Mouse (Mus musculus): Measurements from ENCODE around the gene Zbtb17. TPM values are rescaled to one million over a fixed set of nuclear protein-coding genes. Genes with fewer than 3 reads are reported as not detected.

Gene Zbtb17
- total and polyA plus RNA-seq, 3 experiments = 36.4 to 63.2 TPM; not detected in 1

DNA sequence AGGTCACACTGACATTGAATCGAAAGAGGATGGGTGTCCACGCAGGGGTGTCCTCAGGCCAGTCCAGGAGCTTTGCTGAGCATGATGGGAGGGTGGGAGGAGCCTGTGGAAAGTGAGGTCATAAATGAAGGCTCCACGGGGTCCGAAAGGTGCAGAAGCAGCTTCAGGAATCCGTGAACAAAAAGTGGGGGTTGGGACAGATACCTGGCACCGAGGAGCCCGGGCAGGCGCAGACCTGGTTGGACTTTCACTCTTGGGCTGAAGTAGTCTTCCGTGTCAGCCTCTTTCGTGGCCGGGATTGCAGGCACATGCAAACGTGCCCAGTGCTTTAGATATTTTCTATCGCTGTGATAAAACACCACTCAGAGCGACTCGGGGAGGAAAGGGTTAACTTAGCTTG, 44.3 kb upstream of the Zbtb17 start:
- no peak overlapping the region for H3K9ac ChIP-seq (ENCODE audit: control insufficient read depth, low read depth, low read length, poor library complexity, severe bottlenecking)
- no peak for DNase-seq (ENCODE audit: low read depth, low spot score)
- peaks cover 0 to 3% of the 10 kb centered on the region in 2 experiments; a peak in 2 of 4 replicates for H3K27me3 ChIP-seq (ENCODE audit: control insufficient read depth in 1 of 2, insufficient read depth in 2 of 2, low read length in 2 of 2)
- no peaks in the 10 kb centered on the region for H3K36me3 ChIP-seq (ENCODE audit: control insufficient read depth in 1 of 2, insufficient read depth in 2 of 2, low read length in 2 of 2)
- H3K4me3 ChIP-seq (ENCODE audit: control insufficient read depth in 1 of 2, insufficient read depth in 1 of 2, low read depth in 2 of 2, low read length in 2 of 2) = no peak overlapping the region
- H3K79me2 ChIP-seq (ENCODE audit: control insufficient read depth, insufficient read depth, low read length, poor library complexity) = no peaks in the 10 kb centered on the region
- no peak overlapping the region for H3K27ac ChIP-seq (ENCODE audit: control insufficient read depth, low read depth, low read length)
- H3K4me1 ChIP-seq (ENCODE audit: control insufficient read depth in 1 of 2, insufficient read depth in 2 of 2, low read length in 2 of 2) = no peaks in the 10 kb centered on the region
- no peak for TF ChIP-seq TBP (IDR thresholded peaks at IDR 0.05; ENCODE audit: low read depth, low read length)
- TF ChIP-seq CTCF (IDR thresholded peaks at IDR 0.05 in 2 of 3, conservative IDR thresholded peaks at IDR 0.05 in 1 of 3; ENCODE audit: control insufficient read depth in 1 of 3, insufficient read depth in 1 of 3, low read depth in 2 of 3, low read length in 3 of 3, poor library complexity in 1 of 3, severe bottlenecking in 1 of 3) = no peak
- no peak for TF ChIP-seq NELFE (IDR thresholded peaks at IDR 0.05; ENCODE audit: low read depth, low read length)
- TF ChIP-seq JUND (IDR thresholded peaks at IDR 0.05; ENCODE audit: low read depth, low read length) = no peak
- TF ChIP-seq SIN3A (IDR thresholded peaks at IDR 0.05; ENCODE audit: low read length) = no peak
- TF ChIP-seq TCF12 (IDR thresholded peaks at IDR 0.05; ENCODE audit: low read depth, low read length) = no peak
- TF ChIP-seq ELF1 (IDR thresholded peaks at IDR 0.05; ENCODE audit: low read depth, low read length) = no peak
- no peak for TF ChIP-seq ETS1 (IDR thresholded peaks at IDR 0.05; ENCODE audit: low read depth, low read length)
- no peak for TF ChIP-seq POLR2AphosphoS5 (IDR thresholded peaks at IDR 0.05; ENCODE audit: borderline replicate concordance, low read depth, low read length)
- TF ChIP-seq SMC3 (IDR thresholded peaks at IDR 0.05; ENCODE audit: low read depth, low read length) = no peak
- TF ChIP-seq MYC (IDR thresholded peaks at IDR 0.05; ENCODE audit: low read depth, low read length) = no peak
- TF ChIP-seq UBTF (IDR thresholded peaks at IDR 0.05; ENCODE audit: borderline replicate concordance, insufficient read depth, low read depth, low read length) = no peak
- no peak for TF ChIP-seq POLR2AphosphoS2 (IDR thresholded peaks at IDR 0.05; ENCODE audit: low read length)
- TF ChIP-seq EP300 (IDR thresholded peaks at IDR 0.05; ENCODE audit: low read depth in 1 of 2, low read length in 2 of 2) = no peak
- H3K9me3 ChIP-seq (replicated peaks; ENCODE audit: insufficient read depth, low read length) = no peaks in the 10 kb centered on the region

DNA sequence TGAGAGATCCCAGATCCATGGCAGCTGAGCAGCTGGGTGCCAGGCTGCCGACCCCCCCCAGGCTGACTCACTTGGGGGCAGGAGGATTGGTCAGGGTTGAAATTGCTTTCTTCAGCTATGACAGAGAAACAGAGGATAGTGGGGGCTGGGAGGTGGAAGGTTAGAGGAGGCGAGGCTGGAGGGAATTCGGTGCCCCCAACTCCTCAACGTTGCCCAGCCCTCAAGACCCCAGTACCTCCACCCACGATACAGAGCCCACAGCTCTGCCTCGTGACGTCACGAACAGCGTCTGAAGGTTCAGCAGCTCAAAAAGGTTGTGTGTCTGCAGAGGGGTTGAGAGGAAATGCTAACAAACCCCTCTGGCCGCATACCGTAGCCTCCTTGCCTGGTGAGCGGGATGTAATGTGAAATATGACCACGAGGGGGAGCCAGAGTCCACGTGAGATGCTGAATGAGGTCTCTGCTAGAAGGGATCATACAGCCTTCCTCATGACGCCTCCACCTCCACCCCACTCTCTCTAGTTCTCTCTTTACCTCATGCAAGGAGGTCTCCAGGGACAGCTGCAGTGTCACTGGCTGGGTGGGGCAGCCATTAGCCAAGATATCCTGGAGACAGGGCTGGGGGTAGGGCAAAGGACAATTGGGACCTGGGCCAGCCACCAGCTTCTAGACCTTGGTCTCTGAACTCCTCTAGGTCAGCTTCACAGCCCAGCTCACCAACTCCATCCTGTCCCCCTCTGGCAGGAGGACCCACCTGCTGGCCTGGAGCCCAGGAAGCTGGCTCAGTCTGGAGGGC, 39.7 kb upstream of the Zbtb17 start:
- no peak overlapping the region for H3K9ac ChIP-seq (ENCODE audit: control insufficient read depth, low read depth, low read length, poor library complexity, severe bottlenecking)
- no peaks in the 10 kb centered on the region for H3K4me1 ChIP-seq (ENCODE audit: control insufficient read depth in 1 of 2, insufficient read depth in 2 of 2, low read length in 2 of 2)
- no peak overlapping the region for H3K4me3 ChIP-seq (ENCODE audit: control insufficient read depth in 1 of 2, insufficient read depth in 1 of 2, low read depth in 2 of 2, low read length in 2 of 2)
- no peak for TF ChIP-seq HCFC1 (IDR thresholded peaks at IDR 0.05; ENCODE audit: low read depth, low read length)
- no peak for TF ChIP-seq ETS1 (IDR thresholded peaks at IDR 0.05; ENCODE audit: low read depth, low read length)
- no peak for TF ChIP-seq NRF1 (IDR thresholded peaks at IDR 0.05; ENCODE audit: insufficient read depth, low read depth, low read length, poor library complexity, severe bottlenecking)
- TF ChIP-seq ZKSCAN1 (IDR thresholded peaks at IDR 0.05; ENCODE audit: low read depth, low read length) = no peak
- TF ChIP-seq NELFE (IDR thresholded peaks at IDR 0.05; ENCODE audit: low read depth, low read length) = no peak
- TF ChIP-seq SMC3 (IDR thresholded peaks at IDR 0.05; ENCODE audit: low read depth, low read length) = peak; percentile 85
- no peak for TF ChIP-seq MAFK (IDR thresholded peaks at IDR 0.05; ENCODE audit: borderline replicate concordance, low read depth, low read length)
- no peak for TF ChIP-seq TCF12 (IDR thresholded peaks at IDR 0.05; ENCODE audit: low read depth, low read length)
- TF ChIP-seq ELF1 (IDR thresholded peaks at IDR 0.05; ENCODE audit: low read depth, low read length) = no peak
- TF ChIP-seq ZMIZ1 (IDR thresholded peaks at IDR 0.05; ENCODE audit: low read depth, low read length) = no peak
- TF ChIP-seq SIN3A (IDR thresholded peaks at IDR 0.05; ENCODE audit: low read length) = no peak
- no peak for TF ChIP-seq POLR2AphosphoS2 (IDR thresholded peaks at IDR 0.05; ENCODE audit: low read length)
- no peak for TF ChIP-seq GABPA (IDR thresholded peaks at IDR 0.05; ENCODE audit: low read depth, low read length)
- no peak for TF ChIP-seq USF1 (IDR thresholded peaks at IDR 0.05; ENCODE audit: low read depth, low read length)
- no peak for TF ChIP-seq UBTF (IDR thresholded peaks at IDR 0.05; ENCODE audit: borderline replicate concordance, insufficient read depth, low read depth, low read length)
- peak; percentile 80 for TF ChIP-seq ZC3H11A (IDR thresholded peaks at IDR 0.05; ENCODE audit: low read depth, low read length)
- no peak for TF ChIP-seq CHD1 (IDR thresholded peaks at IDR 0.05; ENCODE audit: low read depth, low read length)
- no peak for TF ChIP-seq GATA1 (IDR thresholded peaks at IDR 0.05; ENCODE audit: low read depth, low read length)
- TF ChIP-seq MEF2A (IDR thresholded peaks at IDR 0.05; ENCODE audit: extremely low read depth, insufficient replicate concordance, low read depth, low read length, poor library complexity, severe bottlenecking) = no peak
- no peak for TF ChIP-seq RCOR1 (IDR thresholded peaks at IDR 0.05; ENCODE audit: low read depth, low read length)
- TF ChIP-seq MYC (IDR thresholded peaks at IDR 0.05; ENCODE audit: low read depth, low read length) = 0 out of 2 replicates have a peak, but pooled peaks have one; percentile 40
- TF ChIP-seq RAD21 (IDR thresholded peaks at IDR 0.05; ENCODE audit: low read depth, low read length) = peak; percentile 84
- no peak for TF ChIP-seq ZNF384 (IDR thresholded peaks at IDR 0.05; ENCODE audit: low read depth, low read length)

More for the DNA sequence above, 39.7 kb upstream of the Zbtb17 start:
- Histone ChIP-seq H3K9me3 (replicated peaks; ENCODE audit: insufficient read depth, low read length) (no peaks in the 10 kb centered on the region), H3K79me2 (ENCODE audit: control insufficient read depth, insufficient read depth, low read length, poor library complexity) (no peaks in the 10 kb centered on the region), H3K36me3 (ENCODE audit: control insufficient read depth in 1 of 2, insufficient read depth in 2 of 2, low read length in 2 of 2) (no peaks in the 10 kb centered on the region), H3K27ac (ENCODE audit: control insufficient read depth, low read depth, low read length) (no peak overlapping the region), H3K27me3 (ENCODE audit: control insufficient read depth in 1 of 2, insufficient read depth in 2 of 2, low read length in 2 of 2) (no peaks in the 10 kb centered on the region)
- DNase-seq (ENCODE audit: low read depth, low spot score) = peak; percentile 80

Data from MEL (cell line).